Mouse (Mus musculus) lung, adult 2 months (tissue): ENCODE data around the gene 4930558C23Rik. TPM values are rescaled to one million over a fixed set of nuclear protein-coding genes. Genes with fewer than 3 reads are reported as not detected.
"Not testable (repeated sequence)": the region's sequence is repeated elsewhere in the genome, so short reads cannot be mapped to it uniquely, and the experiment has no call there.

ENCODE experiments used
- DNase-seq: peaks from one replicate; pipeline ENCODE4 v3.0.0; 2022
- H3K4me1 ChIP-seq: fragments of 200-500 bp; 2 replicates; pipeline ENCODE4 v1.6.1; 2011; ENCODE audit warnings: low read length; ENCODE audit not compliant: control insufficient read depth, insufficient read depth
- H3K4me3 ChIP-seq: fragments of 200-500 bp; replicated peaks from 2 replicates; pipeline ENCODE3; 2011; ENCODE audit warnings: low read depth, mild to moderate bottlenecking, control low read depth, low read length; ENCODE audit errors: extremely low read depth
- CTCF ChIP-seq: fragments of 200-500 bp; IDR thresholded peaks from 2 replicates; pipeline ENCODE4 v1.5.1; 2011; ENCODE audit warnings: mild to moderate bottlenecking, low read length, control low read depth; ENCODE audit not compliant: insufficient read depth
- POLR2A ChIP-seq: fragments of 200-500 bp; IDR thresholded peaks from 2 replicates; pipeline ENCODE4 v1.6.1; 2011; ENCODE audit warnings: low read depth, mild to moderate bottlenecking, control low read depth, low read length, borderline replicate concordance; ENCODE audit errors: extremely low read depth
- WGBS: fragments of 180-500 bp; shearing (Covaris S2); methylation state at CpG from one replicate; pipeline ENCODE4 v1.1.7; 2018; 5-methylcytosine and 5-hydroxymethylcytosine counted together
- polyA plus RNA-seq: library from polyadenylated mRNA; depleted of rRNA; stranded (reverse); fragments of >200 nt; gene quantifications from 2 replicates; pipeline ENCODE4 v1.2.3, GENCODE M21; 2012; rRNA removed

4930558C23Rik gene
- polyA plus RNA-seq: 0.30 TPM in 1 of 2 replicates, not detected in the other

DNA sequence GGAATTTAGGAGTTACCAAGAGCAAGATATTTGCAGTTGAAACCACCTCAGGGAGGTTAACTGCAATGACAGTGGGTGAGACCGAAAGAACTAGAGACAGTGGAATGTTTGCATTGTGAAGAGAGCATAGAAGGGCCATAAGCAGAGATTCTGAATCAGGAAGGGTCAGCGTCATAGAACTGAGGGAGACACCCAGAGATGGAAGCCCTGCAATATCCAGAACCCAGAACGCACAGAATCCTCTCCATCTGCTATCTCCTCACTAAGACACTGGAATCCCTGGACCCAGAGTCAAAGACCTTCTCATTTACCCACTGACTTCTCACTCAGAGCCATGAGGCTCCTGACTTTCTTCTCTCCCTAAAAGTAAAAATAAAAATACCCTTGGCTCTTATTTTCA, at the start of gene 4930558C23Rik:
4930558C23Rik (minus strand) TSS at position 101 of the 400 bp plus-strand sequence.
- Histone ChIP-seq H3K4me3 (no peak within 1 kb of the TSS), H3K4me1 (no peaks in the 10 kb centered on the region)
- no peak for DNase-seq
- 92% methylated on average over 3 of the region's 3 CpGs for WGBS
- TF ChIP-seq CTCF (no peak), POLR2A (no peak)

DNA sequence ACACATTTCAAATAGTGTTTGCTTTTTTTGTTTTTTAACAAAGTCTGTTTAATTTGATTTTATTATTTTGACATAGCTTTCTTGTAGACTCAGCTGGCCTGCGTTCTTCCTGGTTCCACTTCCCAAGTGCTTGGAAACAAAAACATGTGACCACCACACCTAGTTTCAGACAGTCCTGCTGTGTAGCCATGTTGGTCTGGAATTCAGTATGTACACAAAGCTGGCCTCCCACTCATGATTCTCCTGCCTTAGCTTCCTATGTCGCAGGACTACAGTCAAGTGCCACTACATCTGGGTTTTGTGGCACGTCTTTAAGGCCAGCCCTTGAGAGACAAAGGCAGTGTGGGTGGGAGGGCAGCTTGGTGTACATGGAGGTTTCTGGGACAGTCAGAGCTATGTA, 48.3 kb upstream of the 4930558C23Rik start:
- no peak for DNase-seq
- WGBS: 73% methylated on average over 3 of the region's 3 CpGs
- no peak for TF ChIP-seq POLR2A
- Histone ChIP-seq H3K4me1 (peaks cover 2% of the 10 kb centered on the region; the same call in 1 of the 2 replicates), H3K4me3 (no peak overlapping the region)

DNA sequence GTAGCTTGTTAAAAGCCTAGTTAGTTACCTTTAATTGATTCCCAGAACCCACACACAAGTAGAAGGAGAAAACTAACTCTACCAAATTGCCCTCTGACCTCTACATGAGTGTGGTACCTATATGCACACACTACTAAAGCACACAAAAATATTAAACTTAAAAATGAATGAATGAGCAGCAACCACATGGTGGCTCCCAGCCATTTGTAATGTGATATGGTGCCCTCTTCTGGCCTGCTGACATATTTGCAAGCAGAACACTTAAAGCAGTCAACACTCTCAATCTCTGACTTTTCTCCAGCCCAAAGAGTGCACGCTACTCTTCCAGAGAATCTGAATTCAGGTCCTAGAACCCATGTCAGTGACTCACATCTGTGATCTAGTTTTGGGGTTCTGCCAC, 47.8 kb upstream of the 4930558C23Rik start:
- Histone ChIP-seq H3K4me3 (no peak overlapping the region), H3K4me1 (peaks cover 5% of the 10 kb centered on the region)
- 26% methylated on average over 1 of the region's 1 CpGs for WGBS
- DNase-seq: peak; percentile 30
- peak; percentile 51 for TF ChIP-seq CTCF
- no peak for TF ChIP-seq POLR2A

DNA sequence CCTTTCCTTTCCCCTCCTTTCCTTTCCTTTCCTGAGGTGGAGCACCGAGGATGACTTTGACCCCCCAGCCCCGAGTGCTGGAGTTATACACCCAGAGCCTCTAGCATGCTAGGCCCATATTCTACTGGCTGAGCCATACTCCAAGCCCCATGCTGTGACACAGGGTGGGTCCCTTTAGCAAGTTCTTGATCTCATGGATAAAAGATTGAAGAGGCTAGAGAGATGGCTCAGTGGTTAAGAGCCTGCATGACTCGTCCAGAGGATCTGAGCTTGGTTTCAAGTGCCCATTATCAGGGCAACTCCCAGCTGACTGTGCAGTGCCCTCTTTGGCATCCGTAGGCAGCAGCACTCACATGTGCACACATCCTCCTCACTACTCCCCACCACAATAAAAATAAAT, 42.7 kb upstream of the 4930558C23Rik start:
- WGBS: 56% methylated on average over 4 of the region's 4 CpGs
- no peak for TF ChIP-seq CTCF
- TF ChIP-seq POLR2A: no peak
- no peak for DNase-seq
- H3K4me1 ChIP-seq: peaks cover 6% of the 10 kb centered on the region
- no peak overlapping the region for H3K4me3 ChIP-seq

DNA sequence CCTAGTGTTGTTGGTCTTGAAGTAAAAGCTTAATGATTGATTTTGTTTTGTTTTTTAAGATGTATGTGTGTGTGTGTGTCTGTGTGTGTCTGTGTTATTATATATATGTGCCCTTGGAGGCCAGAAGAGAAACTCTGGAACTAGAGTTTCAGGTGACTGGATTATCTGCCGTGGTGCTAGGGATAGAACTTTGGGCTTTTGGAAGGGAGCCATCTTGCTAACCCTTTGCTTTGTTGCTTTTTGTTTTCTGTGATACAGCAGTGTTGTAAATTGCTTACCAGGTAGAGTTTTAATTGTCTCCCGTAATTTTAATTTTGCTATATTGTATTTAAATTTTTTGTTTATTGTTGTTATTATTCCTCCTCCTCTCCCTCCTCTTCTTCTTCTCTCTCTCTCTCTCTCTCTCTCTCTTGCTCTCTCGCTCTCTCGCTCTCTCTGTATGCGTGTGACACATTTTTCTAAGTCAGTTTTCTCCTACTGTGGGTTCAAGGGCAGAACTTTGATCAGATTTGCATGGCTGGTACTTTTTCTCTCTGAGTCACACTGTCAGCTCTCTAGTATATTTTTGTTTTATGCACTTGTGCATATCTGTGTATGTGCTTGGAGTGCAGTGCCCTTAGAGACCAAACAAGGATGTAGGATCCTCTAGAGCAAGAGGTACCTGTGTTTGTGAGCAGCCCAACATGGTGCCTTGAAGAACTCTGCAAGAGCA, 39.9 kb upstream of the 4930558C23Rik start:
- WGBS: 74% methylated on average over 5 of the region's 5 CpGs
- no peak for DNase-seq
- TF ChIP-seq POLR2A (no peak), CTCF (no peak)
- Histone ChIP-seq H3K4me3 (no peak overlapping the region), H3K4me1 (peaks cover 10% of the 10 kb centered on the region)

DNA sequence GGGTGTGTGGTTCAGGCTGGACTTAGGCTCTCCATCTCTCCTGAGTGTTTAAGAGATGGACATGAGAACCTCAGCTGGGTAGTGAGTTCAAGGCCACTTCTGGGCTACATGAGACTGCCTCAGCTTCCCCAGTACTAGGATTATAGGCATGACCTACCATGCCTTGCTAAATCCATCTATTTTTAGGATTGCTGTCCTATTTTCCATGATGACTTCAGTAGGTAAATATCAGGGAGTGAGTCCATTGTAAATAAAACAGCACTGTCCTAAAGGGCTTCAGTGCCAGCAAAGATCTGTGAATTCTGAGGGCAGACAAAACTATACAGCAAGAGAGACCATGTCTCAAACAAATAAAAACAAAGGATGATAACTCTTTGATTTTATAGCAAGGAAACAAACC, 37.0 kb upstream of the 4930558C23Rik start:
- Histone ChIP-seq H3K4me3 (no peak overlapping the region), H3K4me1 (peaks cover 7% of the 10 kb centered on the region)
- no peak for DNase-seq
- TF ChIP-seq POLR2A: no peak
- TF ChIP-seq CTCF: no peak

DNA sequence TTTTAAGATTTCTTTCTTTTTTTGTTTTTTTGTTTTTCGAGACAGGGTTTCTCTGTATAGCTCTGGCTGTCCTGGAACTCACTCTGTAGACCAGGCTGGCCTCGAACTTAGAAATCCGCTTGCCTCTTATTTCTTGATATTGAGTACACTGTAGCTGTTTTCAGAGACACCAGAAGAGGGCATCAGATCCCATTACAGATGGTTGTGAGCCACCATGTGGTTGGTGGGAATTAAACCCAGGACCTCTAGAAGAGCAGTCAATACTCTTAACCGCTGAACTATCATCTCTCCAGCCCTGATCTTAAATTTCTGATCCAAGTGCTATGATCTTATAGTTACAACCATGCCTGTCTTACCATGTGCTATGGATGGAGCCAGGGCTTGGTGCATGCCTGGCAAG, 36.0 kb upstream of the 4930558C23Rik start:
- not testable (repeated sequence) for H3K4me1 ChIP-seq, H3K4me3 ChIP-seq, DNase-seq
- 100% methylated on average over 4 of the region's 4 CpGs for WGBS

DNA sequence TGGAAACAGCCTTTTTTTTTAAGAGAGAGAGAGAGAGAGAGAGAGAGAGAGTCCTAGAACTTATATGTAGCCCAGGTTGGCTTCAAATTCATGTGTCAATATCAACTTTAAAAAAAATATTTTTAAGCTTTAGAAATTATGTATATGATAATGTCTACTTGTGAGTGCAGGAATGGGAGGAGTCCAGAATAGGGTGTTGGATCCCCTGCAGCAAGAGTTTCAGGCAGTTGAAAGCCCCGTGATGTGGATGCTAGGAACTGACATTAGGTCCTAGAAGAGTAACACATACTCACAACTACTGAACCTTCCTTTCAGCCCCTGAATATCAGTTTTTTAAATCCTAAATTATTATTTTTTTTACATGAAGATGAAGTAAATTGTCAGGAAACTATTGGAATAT, 32.9 kb upstream of the 4930558C23Rik start:
- Histone ChIP-seq H3K4me1 (peaks cover 4% of the 10 kb centered on the region), H3K4me3 (peak overlapping the region; percentile 28)
- WGBS: 29% methylated on average over 1 of the region's 1 CpGs
- no peak for TF ChIP-seq POLR2A
- TF ChIP-seq CTCF: no peak
- no peak for DNase-seq

DNA sequence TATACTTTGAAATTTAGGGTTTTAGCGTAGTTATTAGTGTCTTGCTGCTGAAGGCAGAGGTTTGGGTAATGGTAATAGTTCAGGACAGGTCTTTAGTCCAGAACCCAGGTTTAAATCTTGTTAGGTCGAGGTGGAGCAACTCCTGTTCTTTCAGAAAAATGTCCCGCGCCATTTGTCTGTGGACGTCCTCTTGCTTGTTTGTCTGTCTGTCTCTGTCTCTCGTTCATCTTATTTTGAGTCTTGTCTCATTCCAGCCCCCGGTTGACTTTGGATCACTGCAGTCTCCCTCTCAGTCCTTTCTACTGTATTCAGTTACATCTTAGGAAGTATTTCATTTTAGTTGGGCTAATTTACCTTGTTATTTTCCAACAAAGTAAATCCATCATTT, 32.3 kb upstream of the 4930558C23Rik start:
- no peak for DNase-seq
- TF ChIP-seq POLR2A (no peak), CTCF (no peak)
- 3% methylated on average over 7 of the region's 7 CpGs for WGBS
- Histone ChIP-seq H3K4me3 (peak overlapping the region; percentile 88), H3K4me1 (peaks cover 3% of the 10 kb centered on the region)

DNA sequence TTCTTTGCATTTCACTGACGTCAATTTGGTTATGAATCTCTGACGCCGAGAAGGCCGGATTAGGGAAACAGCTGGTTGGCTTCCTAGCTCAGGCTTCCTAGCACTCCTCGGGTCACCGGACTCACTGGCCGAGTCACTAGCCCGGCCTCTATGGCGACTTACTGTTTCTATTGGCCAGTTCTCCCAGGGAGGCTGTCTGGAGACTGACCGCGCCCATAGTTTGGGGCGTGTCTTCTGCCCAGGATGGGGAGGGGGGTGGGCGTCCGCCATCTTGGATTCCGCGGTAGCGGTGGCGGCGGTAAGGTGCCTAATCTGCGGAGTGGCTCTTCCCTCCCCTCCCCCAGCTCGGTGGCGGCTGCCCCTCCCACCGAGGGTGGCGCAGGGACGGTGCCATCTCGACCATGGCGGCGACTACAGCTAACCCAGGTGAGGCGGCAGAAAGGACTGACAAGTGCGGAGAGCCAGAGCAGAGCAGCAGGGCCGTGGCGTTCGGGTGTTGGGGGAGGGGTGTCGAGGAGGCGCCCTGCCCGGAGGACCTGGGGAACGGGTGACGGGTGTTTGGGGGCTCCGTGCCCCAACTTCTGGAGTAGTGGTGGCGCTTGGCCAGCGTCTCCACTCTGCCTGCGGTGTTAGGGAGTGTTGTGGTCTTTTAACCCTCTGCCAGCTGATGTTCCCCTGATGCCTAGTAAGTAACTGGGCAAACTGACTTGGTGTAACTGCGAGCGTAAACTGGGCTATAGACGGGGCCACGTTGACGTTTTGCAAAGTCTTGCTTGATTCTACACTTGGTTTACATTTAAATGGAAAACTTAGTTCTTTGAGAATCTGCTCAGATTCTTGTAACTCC, 31.7 kb upstream of the 4930558C23Rik start, which contains the start of gene Arnt:
Arnt (plus strand) TSS at position 253 of the 847 bp plus-strand sequence.
- Histone ChIP-seq H3K4me3 (peak within 1 kb of the TSS; percentile 88), H3K4me1 (0 out of 2 replicates have a peak, but pooled peaks cover under 1% of the 10 kb centered on the region)
- DNase-seq: peak; percentile 89
- TF ChIP-seq POLR2A: peak; percentile 93
- TF ChIP-seq CTCF: no peak
- WGBS: under 1% methylated on average over 47 of the region's 47 CpGs
